Mouse (Mus musculus): ENCODE measurements around the gene Slmap. TPM values are rescaled to one million over a fixed set of nuclear protein-coding genes. Genes with fewer than 3 reads are reported as not detected.
A peak's percentile ranks its signal among the peaks of the same experiment; 100 is the strongest.

The Slmap gene
- polyA plus RNA-seq, 1 experiment from 2014 or later = 11.3 TPM

DNA sequence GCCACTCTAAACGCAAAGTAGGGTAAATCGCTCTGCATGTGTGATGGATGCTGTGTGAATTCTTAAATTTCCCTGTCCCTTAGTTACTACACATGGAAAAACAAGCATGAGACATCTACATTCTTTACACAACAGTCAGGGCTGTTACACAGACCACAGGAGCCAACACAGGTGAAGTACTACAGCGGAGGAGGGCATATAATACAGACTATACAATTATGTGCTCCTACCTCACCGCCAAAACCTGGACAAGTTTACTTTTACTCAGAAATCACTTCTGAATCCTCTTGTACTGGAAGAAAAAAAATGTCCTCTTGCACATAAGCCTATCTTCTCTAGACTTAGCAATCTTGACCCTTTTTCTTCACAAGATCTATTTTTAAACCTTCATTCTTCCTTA, 66.8 kb downstream of the Slmap start:
- no peak overlapping the region for H3K4me2 ChIP-seq (ENCODE audit: low read length)
- H3K9ac ChIP-seq (ENCODE audit: low read depth, low read length) = no peak overlapping the region
- no peak overlapping the region for H3K27ac ChIP-seq (ENCODE audit: low read length)
- H3K27me3 ChIP-seq (ENCODE audit: control insufficient read depth, insufficient read depth, low read depth, low read length) = no peaks in the 10 kb centered on the region
- H3K4me1 ChIP-seq (ENCODE audit: control insufficient read depth, insufficient read depth, low read length) = no peaks in the 10 kb centered on the region
- 91% methylated on average over 4 of the region's 4 CpGs for WGBS
- ATAC-seq = no peak
- H3K4me3 ChIP-seq (ENCODE audit: low read depth, low read length) = no peak overlapping the region
- H3K9me3 ChIP-seq (replicated peaks; ENCODE audit: control insufficient read depth, low read length, poor library complexity, severe bottlenecking) = no peaks in the 10 kb centered on the region
- no peaks in the 10 kb centered on the region for H3K36me3 ChIP-seq (ENCODE audit: control insufficient read depth, insufficient read depth, low read length)

DNA sequence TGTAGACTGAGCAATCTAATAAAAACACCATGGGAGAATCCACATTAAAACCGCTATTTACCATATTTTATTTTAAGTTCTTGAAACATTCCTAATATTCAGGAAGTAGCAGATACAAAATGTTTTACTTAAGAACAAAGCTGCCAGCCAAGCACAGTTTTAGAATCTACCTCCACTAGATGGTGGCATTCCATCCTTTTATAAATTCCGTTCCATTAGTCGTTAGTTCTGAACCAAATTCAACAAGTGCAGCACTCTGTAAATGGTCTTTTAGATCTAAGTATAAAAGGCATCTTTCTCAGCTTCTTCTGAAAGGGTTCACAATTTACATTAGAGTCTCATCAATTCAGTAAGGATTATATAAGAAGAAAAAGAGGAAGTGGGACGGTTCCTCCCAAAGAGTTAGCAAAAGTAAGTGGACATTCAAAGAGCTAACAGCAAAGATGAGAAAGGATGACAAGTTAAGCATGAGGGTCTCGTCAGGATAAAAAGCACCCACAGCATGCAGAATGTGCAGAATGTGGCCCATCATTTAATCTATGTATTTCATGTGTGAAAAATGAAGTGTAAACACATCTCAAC, 68.1 kb downstream of the Slmap start:
- Histone ChIP-seq H3K9ac (ENCODE audit: low read depth, low read length) (no peak overlapping the region), H3K27me3 (ENCODE audit: control insufficient read depth, insufficient read depth, low read depth, low read length) (no peaks in the 10 kb centered on the region), H3K27ac (ENCODE audit: low read length) (no peak overlapping the region), H3K4me1 (ENCODE audit: control insufficient read depth, insufficient read depth, low read length) (no peaks in the 10 kb centered on the region), H3K4me2 (ENCODE audit: low read length) (no peak overlapping the region), H3K9me3 (replicated peaks; ENCODE audit: control insufficient read depth, low read length, poor library complexity, severe bottlenecking) (no peaks in the 10 kb centered on the region), H3K4me3 (ENCODE audit: low read depth, low read length) (no peak overlapping the region), H3K36me3 (ENCODE audit: control insufficient read depth, insufficient read depth, low read length) (peaks cover 4% of the 10 kb centered on the region)
- WGBS = 64% methylated on average over 5 of the region's 5 CpGs
- no peak for ATAC-seq

DNA sequence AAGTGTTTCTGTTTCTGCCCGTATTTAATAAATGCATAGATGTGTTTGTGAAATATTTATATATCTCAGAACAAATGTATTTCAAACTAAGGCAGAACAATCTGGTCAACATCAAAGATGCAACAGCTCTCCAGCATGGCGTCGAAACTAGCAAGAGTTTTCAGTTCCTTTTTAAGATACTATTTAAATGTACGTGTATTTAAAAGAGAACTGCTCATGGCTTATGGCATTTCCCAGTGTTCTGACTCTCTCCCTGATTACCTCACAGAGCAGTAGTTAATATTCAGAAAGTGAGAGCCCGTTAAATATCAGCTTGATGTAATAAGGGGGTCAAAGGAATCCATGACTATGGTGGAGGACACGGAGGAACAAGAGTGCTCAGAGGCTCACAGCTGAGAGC, 68.8 kb downstream of the Slmap start:
- Histone ChIP-seq H3K9me3 (replicated peaks; ENCODE audit: control insufficient read depth, low read length, poor library complexity, severe bottlenecking) (no peaks in the 10 kb centered on the region), H3K27me3 (ENCODE audit: control insufficient read depth, insufficient read depth, low read depth, low read length) (no peaks in the 10 kb centered on the region), H3K4me2 (ENCODE audit: low read length) (no peak overlapping the region), H3K4me3 (ENCODE audit: low read depth, low read length) (no peak overlapping the region), H3K9ac (ENCODE audit: low read depth, low read length) (no peak overlapping the region), H3K36me3 (ENCODE audit: control insufficient read depth, insufficient read depth, low read length) (peaks cover 4% of the 10 kb centered on the region), H3K4me1 (ENCODE audit: control insufficient read depth, insufficient read depth, low read length) (no peaks in the 10 kb centered on the region), H3K27ac (ENCODE audit: low read length) (no peak overlapping the region)
- no peak for ATAC-seq
- 81% methylated on average over 6 of the region's 6 CpGs for WGBS

DNA sequence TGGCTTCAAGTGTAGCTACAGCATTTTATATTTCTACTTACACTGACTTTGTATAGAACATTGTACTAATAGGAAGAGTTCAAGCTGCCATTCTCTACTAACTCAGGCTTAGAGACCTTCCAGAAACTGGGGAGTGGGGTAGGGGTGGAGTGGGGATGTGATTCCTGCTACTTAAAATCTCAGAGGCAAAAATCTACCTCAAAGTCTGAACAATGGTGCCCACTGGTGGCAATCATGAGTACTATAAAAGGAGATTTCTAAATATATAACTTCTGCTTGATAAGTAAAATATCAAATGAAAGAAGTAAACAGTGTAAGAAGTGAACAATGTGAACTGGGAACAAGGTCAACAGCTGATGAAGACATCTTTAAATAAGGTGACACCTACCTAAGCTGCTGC, 75.2 kb downstream of the Slmap start:
- H3K36me3 ChIP-seq (ENCODE audit: control insufficient read depth, insufficient read depth, low read length) = peaks cover 7% of the 10 kb centered on the region
- no peaks in the 10 kb centered on the region for H3K27me3 ChIP-seq (ENCODE audit: control insufficient read depth, insufficient read depth, low read depth, low read length)
- no peak overlapping the region for H3K4me2 ChIP-seq (ENCODE audit: low read length)
- H3K9ac ChIP-seq (ENCODE audit: low read depth, low read length) = no peak overlapping the region
- H3K4me1 ChIP-seq (ENCODE audit: control insufficient read depth, insufficient read depth, low read length) = no peaks in the 10 kb centered on the region
- H3K9me3 ChIP-seq (replicated peaks; ENCODE audit: control insufficient read depth, low read length, poor library complexity, severe bottlenecking) = no peaks in the 10 kb centered on the region
- H3K27ac ChIP-seq (ENCODE audit: low read length) = no peak overlapping the region
- no peak overlapping the region for H3K4me3 ChIP-seq (ENCODE audit: low read depth, low read length)
- no peak for ATAC-seq

DNA sequence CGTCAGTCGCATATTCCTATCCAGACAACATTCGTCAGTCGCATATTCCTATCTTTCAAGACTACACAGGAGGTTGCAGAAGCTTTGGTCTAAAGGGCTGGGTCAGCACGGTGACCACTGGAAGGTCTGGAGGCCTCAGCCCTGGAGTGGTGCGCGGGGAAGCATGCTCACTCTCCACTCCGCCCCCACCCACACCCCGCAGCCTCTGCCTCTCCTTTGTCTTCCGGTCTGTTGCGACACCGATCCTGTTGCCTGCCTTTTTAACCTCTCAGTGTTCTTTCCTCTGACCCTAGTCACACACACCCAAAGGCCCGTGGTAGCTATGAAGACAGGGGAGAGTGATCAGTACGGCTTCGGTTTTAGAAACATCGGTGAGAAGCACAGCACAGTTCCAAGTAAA, 79.9 kb downstream of the Slmap start:
- H3K36me3 ChIP-seq (ENCODE audit: control insufficient read depth, insufficient read depth, low read length) = peaks cover 1% of the 10 kb centered on the region; the same call in 1 of the 2 replicates
- ATAC-seq = no peak
- no peaks in the 10 kb centered on the region for H3K27me3 ChIP-seq (ENCODE audit: control insufficient read depth, insufficient read depth, low read depth, low read length)
- no peak overlapping the region for H3K4me2 ChIP-seq (ENCODE audit: low read length)
- 51% methylated on average over 16 of the region's 16 CpGs for WGBS
- H3K9me3 ChIP-seq (replicated peaks; ENCODE audit: control insufficient read depth, low read length, poor library complexity, severe bottlenecking) = no peaks in the 10 kb centered on the region
- no peak overlapping the region for H3K27ac ChIP-seq (ENCODE audit: low read length)
- H3K4me1 ChIP-seq (ENCODE audit: control insufficient read depth, insufficient read depth, low read length) = 0 out of 2 replicates have a peak, but pooled peaks cover 3% of the 10 kb centered on the region
- no peak overlapping the region for H3K4me3 ChIP-seq (ENCODE audit: low read depth, low read length)
- no peak overlapping the region for H3K9ac ChIP-seq (ENCODE audit: low read depth, low read length)

DNA sequence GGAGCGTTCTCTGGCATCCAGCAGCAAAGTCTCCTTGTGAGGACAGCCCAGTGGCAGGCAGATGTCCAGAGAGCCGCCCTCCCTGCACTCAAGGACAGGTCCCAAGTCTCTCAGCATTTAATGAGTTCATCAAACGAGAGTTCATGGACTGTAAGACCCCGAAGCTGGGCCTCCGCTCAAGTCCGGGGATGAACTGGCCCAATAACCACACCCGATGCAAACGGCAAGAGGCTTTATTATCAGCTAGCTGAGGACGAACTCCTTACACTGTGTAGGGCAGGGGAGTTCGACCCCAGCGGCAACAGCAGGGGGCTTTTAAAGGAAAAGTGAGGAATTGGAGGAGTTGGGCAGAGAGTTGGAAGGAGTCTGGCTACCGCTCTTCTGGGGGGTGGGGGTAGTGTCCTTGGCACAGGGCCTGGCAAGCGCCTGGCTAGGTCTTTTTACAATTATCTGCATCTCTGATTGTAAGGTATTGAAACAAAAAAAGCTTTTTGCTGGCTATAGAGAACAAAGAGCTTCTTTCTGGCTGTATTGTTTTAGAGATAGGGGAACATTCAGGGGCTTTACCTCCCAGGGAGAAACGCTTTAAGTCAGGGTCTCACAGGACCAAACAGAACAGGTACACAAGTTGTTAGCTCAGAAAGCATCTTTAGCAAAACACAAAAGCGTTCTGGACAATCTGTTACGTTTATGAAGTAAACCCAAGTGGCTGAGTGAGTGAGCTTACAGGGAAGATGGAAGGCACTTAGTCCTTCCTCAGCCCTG, 84.5 kb downstream of the Slmap start:
- Histone ChIP-seq H3K27ac (ENCODE audit: low read length) (no peak overlapping the region), H3K36me3 (ENCODE audit: control insufficient read depth, insufficient read depth, low read length) (no peaks in the 10 kb centered on the region; the same call in 1 of the 2 replicates), H3K4me2 (ENCODE audit: low read length) (0 out of 2 replicates have a peak overlapping the region, but pooled peaks have one; percentile 10), H3K9me3 (replicated peaks; ENCODE audit: control insufficient read depth, low read length, poor library complexity, severe bottlenecking) (no peaks in the 10 kb centered on the region), H3K4me3 (ENCODE audit: low read depth, low read length) (no peak overlapping the region), H3K9ac (ENCODE audit: low read depth, low read length) (no peak overlapping the region), H3K4me1 (ENCODE audit: control insufficient read depth, insufficient read depth, low read length) (0 out of 2 replicates have a peak, but pooled peaks cover 3% of the 10 kb centered on the region), H3K27me3 (ENCODE audit: control insufficient read depth, insufficient read depth, low read depth, low read length) (no peaks in the 10 kb centered on the region)
- WGBS = 13% methylated on average over 16 of the region's 16 CpGs
- ATAC-seq = no peak

DNA sequence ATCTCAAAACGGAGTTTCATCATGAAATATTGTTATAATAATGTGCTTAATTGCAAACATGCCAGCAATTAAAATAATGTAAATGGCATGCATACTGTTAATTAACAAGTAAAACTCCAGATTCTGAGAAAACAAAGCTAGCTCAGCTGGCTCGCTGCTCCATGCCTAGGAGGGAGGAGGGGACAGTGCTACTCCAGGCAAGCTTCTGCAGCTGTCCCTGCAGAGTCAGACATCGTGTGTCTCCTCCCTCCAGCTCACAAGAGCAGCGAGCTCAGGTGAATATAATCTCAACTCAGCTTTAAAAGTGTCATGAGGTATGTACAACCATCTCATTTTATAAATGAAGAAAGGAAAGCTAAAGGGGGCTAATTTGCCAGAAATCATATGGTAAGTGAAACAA, 86.2 kb downstream of the Slmap start:
- H3K4me1 ChIP-seq (ENCODE audit: control insufficient read depth, insufficient read depth, low read length) = 0 out of 2 replicates have a peak, but pooled peaks cover 3% of the 10 kb centered on the region
- H3K9me3 ChIP-seq (replicated peaks; ENCODE audit: control insufficient read depth, low read length, poor library complexity, severe bottlenecking) = no peaks in the 10 kb centered on the region
- no peaks in the 10 kb centered on the region for H3K27me3 ChIP-seq (ENCODE audit: control insufficient read depth, insufficient read depth, low read depth, low read length)
- H3K4me2 ChIP-seq (ENCODE audit: low read length) = no peak overlapping the region
- no peak for ATAC-seq
- no peaks in the 10 kb centered on the region; the same call in 1 of the 2 replicates for H3K36me3 ChIP-seq (ENCODE audit: control insufficient read depth, insufficient read depth, low read length)
- no peak overlapping the region for H3K4me3 ChIP-seq (ENCODE audit: low read depth, low read length)
- WGBS = 68% methylated on average over 4 of the region's 4 CpGs
- H3K9ac ChIP-seq (ENCODE audit: low read depth, low read length) = no peak overlapping the region
- no peak overlapping the region for H3K27ac ChIP-seq (ENCODE audit: low read length)

DNA sequence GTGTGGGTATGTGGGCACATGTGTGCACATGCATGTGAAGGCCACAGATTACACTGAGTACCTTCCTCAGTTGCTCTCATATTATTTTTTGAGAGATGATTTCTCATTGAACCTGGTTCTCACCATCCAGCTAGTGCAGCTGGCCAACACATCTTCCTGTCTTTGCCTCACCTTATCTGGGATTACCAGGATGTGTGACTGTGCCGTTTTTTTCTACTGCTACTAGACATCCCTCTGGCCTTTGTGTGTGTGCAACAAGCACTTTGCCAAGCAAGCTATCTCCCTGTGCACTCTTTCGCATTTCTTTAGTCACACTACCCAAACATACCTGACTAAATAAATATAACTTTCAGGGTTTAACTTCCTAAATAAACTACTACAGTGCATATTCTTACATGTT, 87.5 kb downstream of the Slmap start:
- no peaks in the 10 kb centered on the region for H3K9me3 ChIP-seq (replicated peaks; ENCODE audit: control insufficient read depth, low read length, poor library complexity, severe bottlenecking)
- H3K36me3 ChIP-seq (ENCODE audit: control insufficient read depth, insufficient read depth, low read length) = no peaks in the 10 kb centered on the region
- no peak overlapping the region for H3K4me3 ChIP-seq (ENCODE audit: low read depth, low read length)
- H3K4me2 ChIP-seq (ENCODE audit: low read length) = no peak overlapping the region
- 0 out of 2 replicates have a peak, but pooled peaks cover 3% of the 10 kb centered on the region for H3K4me1 ChIP-seq (ENCODE audit: control insufficient read depth, insufficient read depth, low read length)
- 97% methylated on average over 2 of the region's 2 CpGs for WGBS
- no peaks in the 10 kb centered on the region for H3K27me3 ChIP-seq (ENCODE audit: control insufficient read depth, insufficient read depth, low read depth, low read length)
- no peak overlapping the region for H3K27ac ChIP-seq (ENCODE audit: low read length)
- no peak for ATAC-seq
- no peak overlapping the region for H3K9ac ChIP-seq (ENCODE audit: low read depth, low read length)

DNA sequence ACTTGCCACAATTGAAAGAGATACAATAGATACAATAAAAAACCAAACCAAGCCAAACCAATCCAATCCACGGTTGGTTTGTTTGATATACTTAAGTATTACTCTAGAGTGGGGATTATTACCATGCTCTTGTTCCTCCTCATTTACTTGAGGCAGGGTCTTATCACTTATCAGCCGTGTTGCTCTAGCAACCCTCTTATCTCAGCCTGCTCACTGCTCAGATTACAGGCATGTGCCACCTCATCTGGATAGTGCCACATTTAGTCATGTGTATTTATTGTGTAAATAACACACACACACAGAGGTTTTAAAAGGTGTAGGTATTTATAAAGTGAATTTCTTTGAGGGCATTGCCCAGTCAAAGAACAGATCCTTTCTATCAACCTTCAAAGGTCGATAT, 88.2 kb downstream of the Slmap start:
- H3K27ac ChIP-seq (ENCODE audit: low read length) = no peak overlapping the region
- H3K4me3 ChIP-seq (ENCODE audit: low read depth, low read length) = no peak overlapping the region
- H3K36me3 ChIP-seq (ENCODE audit: control insufficient read depth, insufficient read depth, low read length) = no peaks in the 10 kb centered on the region
- H3K27me3 ChIP-seq (ENCODE audit: control insufficient read depth, insufficient read depth, low read depth, low read length) = no peaks in the 10 kb centered on the region
- 74% methylated on average over 3 of the region's 3 CpGs for WGBS
- no peak for ATAC-seq
- H3K9me3 ChIP-seq (replicated peaks; ENCODE audit: control insufficient read depth, low read length, poor library complexity, severe bottlenecking) = no peaks in the 10 kb centered on the region
- H3K4me1 ChIP-seq (ENCODE audit: control insufficient read depth, insufficient read depth, low read length) = 0 out of 2 replicates have a peak, but pooled peaks cover 3% of the 10 kb centered on the region
- no peak overlapping the region for H3K9ac ChIP-seq (ENCODE audit: low read depth, low read length)
- H3K4me2 ChIP-seq (ENCODE audit: low read length) = no peak overlapping the region
